Mouse (Mus musculus) G1E-ER4 (cell line): ENCODE results near the gene Ppp1r3e. TPM values are rescaled to one million over a fixed set of nuclear protein-coding genes. Genes with fewer than 3 reads are reported as not detected.

Experiments
- GATA1 ChIP-seq: IDR thresholded peaks from one replicate; pipeline ENCODE4 v1.8.0; 2012; ENCODE audit warnings: low read length, inconsistent platforms
- polyA plus RNA-seq: library from polyadenylated mRNA; stranded (reverse); fragments of >175 nt; gene quantifications from 2 replicates; pipeline ENCODE4 v1.2.3, GENCODE M21; 2012

Gene Ppp1r3e
- 1.3 and 2.3 TPM in 2 replicates for polyA plus RNA-seq

DNA sequence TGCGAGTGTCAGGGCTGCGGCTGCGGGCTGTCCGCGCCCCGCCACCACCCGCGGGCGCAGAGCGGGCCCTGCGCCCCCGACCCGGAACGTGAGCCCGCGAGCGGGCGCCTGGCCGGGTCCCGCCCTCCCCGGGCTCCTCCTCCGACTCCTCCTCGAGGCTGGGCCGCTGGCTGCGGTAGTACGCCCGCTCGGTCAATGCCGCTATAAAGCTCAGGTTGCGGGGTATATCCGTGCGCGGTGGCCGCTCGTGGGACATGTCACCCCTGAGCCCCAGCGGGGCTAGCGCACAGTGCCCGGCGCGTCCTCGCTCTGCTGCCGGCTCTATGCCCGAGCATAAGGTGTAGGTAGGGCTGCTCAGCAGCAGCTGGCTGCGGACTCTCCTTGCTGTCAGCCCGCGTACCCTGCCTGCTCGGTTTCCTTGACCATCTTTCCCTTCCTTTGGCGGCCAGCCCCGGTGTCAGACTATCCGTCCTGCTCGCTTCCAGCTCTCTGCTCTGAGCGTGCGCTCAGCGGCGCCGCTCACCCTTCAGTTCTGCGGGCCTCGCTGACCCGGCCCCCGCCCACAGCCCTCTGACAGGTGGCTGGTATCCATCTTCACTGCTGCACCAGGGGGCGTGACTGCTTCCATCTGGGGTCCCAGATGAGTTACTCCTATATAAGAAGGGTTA is at the start of gene Ppp1r3e:
Gene Ppp1r3e, minus strand, starts transcription at position 503 of the 668 bp plus-strand sequence.
- no peak for TF ChIP-seq GATA1

DNA sequence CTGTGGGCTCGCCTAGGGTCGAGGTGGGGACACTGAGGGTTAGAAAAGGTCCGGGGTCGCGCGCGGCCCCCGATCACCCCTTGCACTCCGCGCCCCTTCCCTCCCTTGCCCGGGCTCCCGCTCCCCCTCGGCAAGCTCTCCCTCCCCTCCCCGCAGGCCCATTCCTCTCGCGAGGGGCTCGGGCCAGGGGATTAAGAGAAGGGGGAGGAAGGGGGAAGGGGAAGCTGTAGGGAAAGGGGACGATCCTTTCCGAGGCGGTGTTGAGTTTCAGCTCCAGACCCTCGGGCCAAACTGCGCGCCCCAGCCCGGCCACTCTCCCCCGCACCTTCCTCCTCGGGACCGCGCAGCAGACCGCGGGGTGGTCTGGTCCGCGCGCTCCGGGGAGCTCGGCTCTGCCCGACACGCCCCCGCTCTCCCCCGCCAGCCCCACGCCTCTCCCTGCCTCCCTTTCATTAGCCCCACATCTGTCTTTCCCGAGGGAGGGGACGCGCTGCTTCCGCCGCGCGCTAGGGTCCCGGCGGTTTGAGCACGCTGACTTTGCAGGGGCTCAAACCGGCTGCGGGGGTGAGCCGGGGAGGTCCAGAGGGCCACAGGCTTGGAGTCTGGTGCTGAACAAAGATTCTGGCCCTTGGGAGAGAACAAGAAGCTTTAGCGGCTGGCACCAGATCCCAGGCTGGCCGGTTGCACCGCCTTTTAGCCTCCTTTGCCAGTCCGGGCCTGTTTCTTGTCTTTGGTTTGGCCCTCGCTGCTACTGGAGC is 49.2 kb upstream of the Ppp1r3e start:
- no peak for TF ChIP-seq GATA1

DNA sequence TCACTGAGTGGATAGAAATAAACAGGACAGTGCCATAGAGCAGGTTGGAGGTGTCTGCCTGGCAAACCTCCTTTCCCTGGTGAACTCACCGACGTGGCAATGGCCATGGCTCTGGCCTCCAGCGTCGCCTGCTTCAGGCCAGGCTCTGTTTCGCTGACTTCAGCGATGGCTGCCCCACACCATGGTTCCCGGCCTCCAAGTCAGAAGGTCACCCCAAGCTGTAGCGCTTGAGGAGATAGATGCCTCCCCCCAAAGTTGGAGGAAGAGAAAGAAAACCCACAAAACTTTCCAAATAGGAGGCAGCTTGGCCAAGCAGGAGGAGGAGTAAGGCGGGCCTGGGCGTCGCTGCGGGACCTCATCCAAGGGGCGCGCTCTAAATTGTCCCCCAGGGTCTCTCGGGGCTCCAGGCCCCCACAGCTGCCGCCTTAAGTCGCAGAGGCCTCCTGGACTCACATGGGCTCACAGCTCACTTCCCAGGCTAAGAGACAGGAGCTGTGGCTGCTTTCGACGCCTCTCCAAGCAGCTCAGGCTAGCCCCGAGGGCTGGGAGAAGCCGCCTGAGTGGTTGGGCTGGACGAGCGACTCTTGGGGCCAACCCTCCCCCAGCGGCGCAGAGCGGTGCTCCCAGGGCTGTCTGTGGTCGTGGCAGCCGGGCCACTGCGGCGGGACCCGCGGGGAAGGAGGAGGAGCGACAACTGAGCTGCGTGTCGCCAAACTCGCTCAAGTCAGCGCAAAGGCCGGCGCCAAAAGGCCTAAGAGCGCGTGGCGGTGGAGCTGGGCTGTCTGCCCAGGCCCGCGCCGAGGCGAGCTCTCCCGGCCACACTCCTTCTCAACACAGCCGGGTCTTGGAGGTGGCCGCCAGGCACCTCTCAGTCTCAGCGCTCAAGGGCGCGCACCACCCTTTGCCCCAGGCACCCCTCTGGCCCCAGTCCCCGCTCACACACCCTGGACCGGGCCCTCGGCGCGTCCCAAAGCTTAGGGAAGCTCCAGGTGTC is 48.3 kb upstream of the Ppp1r3e start, which contains the start of gene Efs:
Gene Efs, minus strand, starts transcription at position 778 of the 994 bp plus-strand sequence.
- TF ChIP-seq GATA1 = no peak

DNA sequence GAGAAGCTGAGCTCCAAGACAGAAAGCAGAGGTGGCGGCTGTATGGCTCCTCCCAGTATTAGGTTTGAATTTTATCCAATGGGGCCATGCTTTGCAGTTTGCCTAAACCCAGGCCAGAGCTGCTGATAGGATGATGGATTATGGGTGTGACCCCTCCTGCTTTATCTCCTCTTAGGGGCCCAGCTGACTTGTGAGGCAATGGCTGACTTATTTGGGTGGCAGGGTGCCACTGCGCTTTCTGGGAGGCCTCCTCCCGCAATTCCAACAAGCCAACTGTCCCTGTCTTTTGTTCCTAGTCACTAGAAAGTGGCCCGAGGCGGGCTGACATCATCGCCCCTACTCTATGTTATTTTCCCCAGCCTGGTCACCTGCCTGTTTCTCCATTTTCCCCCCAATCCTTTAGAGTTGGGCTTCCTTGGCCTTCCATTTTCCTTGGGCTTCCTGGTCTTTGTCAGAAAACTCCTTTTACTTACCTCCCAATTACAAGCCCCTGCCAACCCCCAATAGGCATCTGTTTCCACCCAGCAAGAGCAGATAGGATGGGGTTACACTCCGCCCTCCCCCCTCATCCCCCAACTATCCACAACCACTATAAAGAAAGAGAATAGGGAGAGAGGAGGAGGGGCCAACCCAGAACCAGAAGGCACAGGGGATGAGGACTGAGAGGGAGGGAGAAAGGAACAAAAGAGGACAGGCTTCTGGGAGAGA is 47.4 kb upstream of the Ppp1r3e start:
- TF ChIP-seq GATA1 = no peak

DNA sequence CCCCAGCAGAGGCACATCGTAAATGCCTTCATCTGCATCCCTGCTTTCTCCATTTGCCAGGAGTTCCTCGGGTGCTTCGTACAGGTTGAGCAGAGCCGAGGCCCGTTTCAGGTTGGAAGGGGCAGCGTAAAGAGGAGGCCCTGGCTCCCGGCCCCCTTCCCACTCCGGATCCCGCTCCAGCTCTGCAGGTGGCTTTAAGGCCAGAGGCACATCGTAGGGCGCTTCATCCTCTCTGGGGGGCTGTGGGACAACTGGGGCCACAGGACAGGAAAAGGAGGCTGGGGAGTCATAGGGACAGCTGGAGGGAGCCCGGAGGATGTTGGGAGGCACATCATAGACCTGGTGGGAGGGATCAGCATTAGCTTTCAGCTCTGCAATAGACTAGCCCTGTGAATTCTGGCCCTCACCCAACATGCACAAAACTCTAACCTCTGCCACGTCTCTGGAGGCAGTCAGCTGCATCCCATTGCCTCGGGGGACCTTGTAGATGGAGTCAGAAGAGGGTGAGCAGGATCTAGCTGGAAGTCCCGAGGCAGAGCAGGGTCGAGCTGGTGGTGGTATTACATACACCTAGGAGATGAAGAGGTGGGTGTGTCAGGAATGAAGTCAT is 42.8 kb upstream of the Ppp1r3e start:
- TF ChIP-seq GATA1 = no peak

DNA sequence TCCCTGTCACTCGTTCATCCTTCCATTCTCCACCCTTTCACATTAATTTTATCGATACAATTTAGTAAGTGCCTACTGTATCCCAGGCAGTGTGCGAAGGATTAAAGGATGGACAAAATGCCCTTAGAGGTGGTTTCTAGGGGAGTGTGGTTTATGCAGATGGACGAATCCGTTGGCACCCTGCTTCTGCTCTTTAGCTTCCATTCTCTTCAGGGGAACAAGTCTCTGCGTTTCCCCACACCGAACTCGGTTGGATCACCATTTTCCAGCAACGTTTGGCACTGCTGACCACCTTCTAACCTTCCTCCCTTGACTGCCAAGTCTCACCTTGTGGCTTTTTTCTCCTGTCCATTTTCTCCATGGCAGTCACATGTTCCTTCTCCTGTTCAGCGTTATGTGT is 36.0 kb upstream of the Ppp1r3e start:
- TF ChIP-seq GATA1 = no peak

DNA sequence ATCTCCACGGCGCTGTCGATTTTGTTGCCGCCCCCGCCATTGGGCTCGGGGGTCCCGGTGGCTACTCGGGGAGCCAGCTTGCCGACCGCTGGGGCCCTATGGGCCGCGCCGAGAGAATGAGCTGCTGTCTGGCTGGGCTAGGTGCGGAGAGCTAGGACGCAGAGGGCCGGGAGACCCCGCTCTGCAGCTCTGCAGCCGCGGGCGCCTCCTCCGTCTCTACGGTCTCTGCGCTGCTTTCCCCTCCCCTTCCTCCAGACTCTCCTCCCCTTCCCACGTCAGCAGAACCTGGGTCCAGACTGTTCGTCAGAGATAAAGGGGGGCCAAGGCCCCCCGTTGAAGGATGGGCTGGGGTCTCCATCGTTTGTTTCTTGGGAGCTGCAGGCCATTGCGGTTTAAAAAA is 35.5 kb upstream of the Ppp1r3e start, which contains the start of gene Slc22a17:
Gene Slc22a17, minus strand, starts transcription at position 247 of the 400 bp plus-strand sequence.
- no peak for TF ChIP-seq GATA1

DNA sequence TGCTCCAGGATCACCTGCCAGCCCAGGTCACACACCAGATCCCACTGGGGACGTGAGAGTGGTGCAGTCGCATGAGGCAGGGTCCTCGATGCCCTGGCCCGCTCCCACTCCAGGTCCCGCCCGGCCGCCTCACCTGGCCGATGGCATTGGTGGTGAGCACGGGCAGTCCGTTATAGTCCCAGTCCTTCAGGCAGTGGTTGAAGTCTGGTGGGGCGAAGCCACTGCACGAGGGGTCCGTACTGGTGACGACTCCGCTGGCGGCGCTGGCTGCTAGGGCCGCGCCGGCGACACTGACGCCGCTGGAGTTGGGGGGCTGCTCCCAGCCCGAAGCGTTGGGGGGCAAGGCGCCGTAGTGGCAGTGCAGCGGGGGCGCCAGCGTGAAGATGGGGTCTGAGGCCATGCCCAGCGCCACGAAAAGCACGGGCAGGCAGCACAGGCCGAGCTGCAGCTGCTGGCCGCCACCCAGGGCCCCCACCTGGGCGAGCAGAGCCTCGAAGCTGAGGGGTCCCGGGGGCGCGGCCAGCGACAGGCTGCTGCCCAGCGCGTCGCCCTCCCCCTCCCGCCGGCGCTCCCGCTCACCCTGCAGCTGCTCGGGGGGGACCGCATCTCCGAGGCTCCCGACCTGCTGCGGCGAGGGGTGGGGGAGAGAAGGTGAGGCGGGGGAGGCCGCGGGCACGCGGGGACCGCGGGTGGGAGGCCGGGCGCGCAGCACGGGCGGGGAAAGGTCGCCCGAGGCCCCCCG is 34.9 kb upstream of the Ppp1r3e start:
- TF ChIP-seq GATA1 = no peak

DNA sequence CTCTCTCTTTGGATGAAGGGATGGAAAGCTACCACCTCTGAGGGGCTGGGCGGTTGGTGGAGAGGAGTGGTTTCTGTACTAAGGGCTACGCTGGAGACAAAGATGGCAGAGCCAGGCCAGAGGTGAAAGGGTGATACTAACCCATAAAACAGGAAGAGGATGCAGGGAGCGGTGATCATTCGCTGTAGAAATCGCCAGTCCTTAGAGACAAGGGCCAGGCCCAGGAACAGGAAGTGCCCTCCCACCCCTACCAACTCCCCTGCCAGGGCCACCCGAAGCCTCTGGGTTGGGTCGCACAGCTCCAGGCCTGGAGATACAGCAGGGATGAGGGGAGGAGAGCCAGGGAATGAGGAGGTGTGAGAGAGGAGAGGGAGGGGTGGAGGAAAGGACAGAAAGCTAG is 31.3 kb upstream of the Ppp1r3e start:
- TF ChIP-seq GATA1 = no peak

DNA sequence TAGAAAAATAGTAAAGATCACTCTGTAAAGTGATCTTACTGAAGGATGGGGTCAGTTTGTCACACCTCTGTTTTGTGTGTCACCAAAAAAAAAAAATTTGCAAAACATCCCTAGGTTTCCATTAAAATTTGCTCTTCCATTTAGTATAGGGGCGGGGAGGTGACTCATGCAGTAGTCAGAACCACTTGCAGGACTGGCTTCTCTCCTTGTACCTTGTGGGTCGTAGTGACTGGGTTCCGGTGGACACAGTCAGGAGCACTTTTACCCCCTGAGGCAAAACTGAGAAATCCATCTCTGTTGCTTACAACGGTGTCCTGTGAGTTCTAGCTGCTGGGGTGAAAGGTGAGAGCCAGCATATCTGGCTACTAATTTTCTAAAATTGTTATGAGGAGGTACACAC is 26.3 kb upstream of the Ppp1r3e start:
- no peak for TF ChIP-seq GATA1

DNA sequence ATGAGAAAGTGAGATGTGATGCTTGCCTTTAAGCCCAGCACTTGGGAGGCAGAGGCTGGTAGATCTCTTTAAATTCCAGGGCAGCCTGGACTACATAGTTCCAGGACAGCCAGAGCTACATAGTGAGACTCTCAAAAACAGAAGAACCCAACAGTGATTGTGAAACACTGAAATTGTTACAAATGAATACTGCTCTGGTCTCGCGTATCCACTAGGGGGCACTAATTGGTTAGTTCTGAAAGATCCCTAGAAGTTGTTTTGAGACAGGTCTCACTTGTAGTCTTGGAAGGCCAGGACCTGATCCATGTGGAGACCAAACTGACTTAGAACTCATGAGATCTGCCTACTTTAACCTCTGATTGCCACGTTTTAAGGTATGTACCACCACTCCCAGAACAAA is 23.0 kb upstream of the Ppp1r3e start:
- TF ChIP-seq GATA1 = no peak

DNA sequence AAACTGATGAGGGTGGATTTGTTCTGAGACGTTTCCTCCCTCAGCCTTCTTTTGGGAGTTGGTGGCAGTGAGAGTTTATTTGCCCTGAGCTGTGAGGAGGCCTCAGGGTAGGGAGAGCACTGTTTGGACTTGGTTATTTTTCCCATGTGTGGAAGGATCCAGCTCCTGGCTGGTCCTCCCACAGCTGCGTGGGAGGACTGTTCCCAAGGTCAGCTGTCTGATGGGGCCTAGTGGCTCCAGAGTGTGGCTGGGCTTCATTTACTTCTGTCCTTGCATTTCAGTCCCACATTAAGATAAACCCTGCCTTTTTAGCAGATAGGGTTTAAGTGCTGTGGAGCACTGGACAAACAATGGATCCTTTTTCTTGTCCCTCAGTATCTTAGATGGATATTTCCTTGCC is 20.1 kb upstream of the Ppp1r3e start:
- TF ChIP-seq GATA1 = no peak

DNA sequence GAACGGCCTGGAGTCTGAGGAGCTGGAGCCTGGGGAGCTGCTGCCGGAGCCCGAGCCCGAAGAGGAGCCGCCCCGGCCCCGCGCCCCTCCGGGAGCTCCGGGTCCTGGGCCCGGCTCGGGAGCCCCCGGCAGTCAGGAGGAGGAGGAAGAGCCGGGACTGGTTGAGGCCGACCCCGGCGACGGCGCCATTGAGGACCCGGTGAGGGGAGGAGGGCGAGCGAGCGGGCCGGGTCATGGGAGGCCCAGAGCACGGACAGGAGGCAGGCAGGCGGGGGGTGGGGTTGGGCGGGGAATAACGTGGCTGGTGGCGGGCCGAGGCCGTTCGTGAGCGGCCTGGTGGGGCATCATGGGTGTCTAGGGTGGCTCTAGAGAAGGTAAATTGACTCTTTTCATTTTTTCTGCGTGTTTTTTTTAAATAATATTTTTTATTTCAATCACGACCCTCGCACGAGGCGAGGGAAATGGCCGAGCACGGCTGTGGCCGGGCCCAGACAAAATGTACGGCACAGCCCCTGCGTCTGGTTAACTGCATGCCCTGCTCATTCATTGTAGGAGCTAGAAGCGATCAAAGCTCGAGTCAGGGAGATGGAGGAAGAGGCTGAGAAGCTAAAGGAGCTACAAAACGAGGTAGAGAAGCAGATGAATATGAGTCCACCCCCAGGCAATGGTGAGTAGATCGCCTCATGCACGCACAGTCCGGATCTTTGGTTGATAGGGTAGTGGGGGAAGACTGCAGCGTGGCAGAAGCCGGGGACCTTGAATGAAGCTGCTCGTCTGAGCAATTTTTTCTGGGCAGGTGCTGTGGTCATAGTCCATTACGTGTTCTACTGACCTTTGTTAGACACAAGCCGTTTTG is 17.2 kb upstream of the Ppp1r3e start:
- no peak for TF ChIP-seq GATA1
